Mouse (Mus musculus) MEL (cell line): ENCODE measurements around the gene Klf16. TPM values are rescaled to one million over a fixed set of nuclear protein-coding genes. Genes with fewer than 3 reads are reported as not detected.

Experiments
- DNase-seq: peaks from one replicate; pipeline ENCODE4 v3.0.0; 2011; ENCODE audit warnings: low read depth, low spot score
- H3K27ac ChIP-seq: 2 replicates; pipeline ENCODE4 v1.5.1; 2012; ENCODE audit warnings: low read depth, mild to moderate bottlenecking, control low read depth, low read length, moderate library complexity; ENCODE audit not compliant: control insufficient read depth
- H3K27me3 ChIP-seq, 2 experiments: fragments of 150-350 bp in 1 of 2; sonication (generic) in 1 of 2; 2 replicates each; pipeline ENCODE4 v1.6.1; 2012; ENCODE audit warnings: low read length in 2 of 2, mild to moderate bottlenecking in 2 of 2, improper control_type of control experiment in 1 of 2, moderate library complexity in 1 of 2; ENCODE audit not compliant: insufficient read depth in 2 of 2, control insufficient read depth in 1 of 2
- H3K36me3 ChIP-seq, 2 experiments: 2 replicates each; pipeline ENCODE4 v1.6.1; 2012 to 2014; ENCODE audit warnings: low read length in 2 of 2, improper control_type of control experiment in 1 of 2, inconsistent platforms in 1 of 2, mild to moderate bottlenecking in 1 of 2; ENCODE audit not compliant: insufficient read depth in 2 of 2, control insufficient read depth in 1 of 2
- H3K4me1 ChIP-seq, 2 experiments: fragments of 150-350 bp in 1 of 2; sonication (generic) in 1 of 2; 2 replicates each; pipeline ENCODE4 v1.6.1; 2012; ENCODE audit warnings: low read length in 2 of 2, improper control_type of control experiment in 1 of 2, mild to moderate bottlenecking in 1 of 2; ENCODE audit not compliant: insufficient read depth in 2 of 2, control insufficient read depth in 1 of 2
- H3K4me3 ChIP-seq, 2 experiments: fragments of 150-350 bp in 1 of 2; sonication (generic) in 1 of 2; 2 replicates each; pipeline ENCODE4 v1.5.1; 2012; ENCODE audit warnings: low read depth in 2 of 2, low read length in 2 of 2, mild to moderate bottlenecking in 2 of 2, moderate library complexity in 2 of 2, control low read depth in 1 of 2, improper control_type of control experiment in 1 of 2; ENCODE audit not compliant: control insufficient read depth in 1 of 2, insufficient read depth in 1 of 2
- H3K79me2 ChIP-seq: 2 replicates; pipeline ENCODE4 v1.6.1; 2012; ENCODE audit warnings: mild to moderate bottlenecking, low read length, moderate library complexity; ENCODE audit not compliant: control insufficient read depth, poor library complexity, insufficient read depth
- H3K9ac ChIP-seq: 2 replicates; pipeline ENCODE4 v1.6.1; 2012; ENCODE audit warnings: low read depth, mild to moderate bottlenecking, control low read depth, low read length, moderate library complexity; ENCODE audit not compliant: control insufficient read depth, poor library complexity, severe bottlenecking
- H3K9me3 ChIP-seq: fragments of 150-350 bp; sonication (generic); replicated peaks from 2 replicates; pipeline ENCODE4 v1.6.1; 2012; ENCODE audit warnings: mild to moderate bottlenecking, low read length, improper control_type of control experiment, moderate library complexity; ENCODE audit not compliant: insufficient read depth
- BHLHE40 ChIP-seq: IDR thresholded peaks from 2 replicates; pipeline ENCODE4 v1.6.1; 2012; ENCODE audit warnings: low read depth, mild to moderate bottlenecking, inconsistent platforms, low read length, improper control_type of control experiment, borderline replicate concordance
- CHD1 ChIP-seq: IDR thresholded peaks from 2 replicates; pipeline ENCODE4 v1.6.1; 2012; ENCODE audit warnings: low read depth, mild to moderate bottlenecking, inconsistent platforms, low read length, improper control_type of control experiment
- CTCF ChIP-seq, 3 experiments: IDR thresholded peaks in 2 of 3; conservative IDR thresholded peaks in 1 of 3; 2 replicates each; pipeline ENCODE4 v1.5.1; 2011 to 2012; ENCODE audit warnings: low read length in 3 of 3, low read depth in 2 of 3, mild to moderate bottlenecking in 2 of 3, improper control_type of control experiment in 1 of 3, inconsistent platforms in 1 of 3, mixed read lengths in 1 of 3, moderate library complexity in 1 of 3; ENCODE audit not compliant: control insufficient read depth in 1 of 3, insufficient read depth in 1 of 3, poor library complexity in 1 of 3, severe bottlenecking in 1 of 3
- ELF1 ChIP-seq: IDR thresholded peaks from 2 replicates; pipeline ENCODE4 v1.6.1; 2014; ENCODE audit warnings: low read depth, mild to moderate bottlenecking, inconsistent platforms, low read length, improper control_type of control experiment, moderate library complexity
- GABPA ChIP-seq: IDR thresholded peaks from 2 replicates; pipeline ENCODE4 v1.6.1; 2012; ENCODE audit warnings: low read depth, mild to moderate bottlenecking, inconsistent platforms, low read length, improper control_type of control experiment, moderate library complexity
- GATA1 ChIP-seq: IDR thresholded peaks from 2 replicates; pipeline ENCODE4 v1.6.1; 2011; ENCODE audit warnings: low read depth, low read length, improper control_type of control experiment
- HCFC1 ChIP-seq: IDR thresholded peaks from 2 replicates; pipeline ENCODE4 v1.6.1; 2012; ENCODE audit warnings: low read depth, mild to moderate bottlenecking, inconsistent platforms, low read length, improper control_type of control experiment, moderate library complexity
- KAT2A ChIP-seq: conservative IDR thresholded peaks from 2 replicates; pipeline ENCODE4 v1.6.1; 2012; ENCODE audit warnings: low read depth, low read length, improper control_type of control experiment, inconsistent platforms
- MAX ChIP-seq: IDR thresholded peaks from 2 replicates; pipeline ENCODE4 v1.6.1; 2011; ENCODE audit warnings: low read length, improper control_type of control experiment
- MEF2A ChIP-seq: IDR thresholded peaks from 2 replicates; pipeline ENCODE4 v1.6.1; 2014; ENCODE audit warnings: low read depth, mild to moderate bottlenecking, inconsistent platforms, low read length, improper control_type of control experiment; ENCODE audit not compliant: poor library complexity, insufficient replicate concordance, severe bottlenecking; ENCODE audit errors: extremely low read depth
- MXI1 ChIP-seq: IDR thresholded peaks from 2 replicates; pipeline ENCODE4 v1.6.1; 2011; ENCODE audit warnings: mild to moderate bottlenecking, low read depth, low read length, improper control_type of control experiment
- MYB ChIP-seq: IDR thresholded peaks from 2 replicates; pipeline ENCODE4 v1.6.1; 2011; ENCODE audit warnings: mild to moderate bottlenecking, low read depth, low read length, improper control_type of control experiment
- MYC ChIP-seq: IDR thresholded peaks from 2 replicates; pipeline ENCODE4 v1.6.1; 2011; ENCODE audit warnings: low read depth, mild to moderate bottlenecking, low read length, improper control_type of control experiment, moderate library complexity
- NELFE ChIP-seq: IDR thresholded peaks from 2 replicates; pipeline ENCODE4 v1.6.1; 2011; ENCODE audit warnings: low read depth, low read length, improper control_type of control experiment
- NRF1 ChIP-seq: IDR thresholded peaks from 2 replicates; pipeline ENCODE4 v1.6.1; 2014; ENCODE audit warnings: low read depth, mild to moderate bottlenecking, inconsistent platforms, low read length, improper control_type of control experiment, moderate library complexity; ENCODE audit not compliant: poor library complexity, insufficient read depth, severe bottlenecking
- POLR2AphosphoS5 ChIP-seq: IDR thresholded peaks from 2 replicates; pipeline ENCODE4 v1.6.1; 2012; ENCODE audit warnings: low read depth, borderline replicate concordance, mild to moderate bottlenecking, inconsistent platforms, low read length, moderate library complexity, mixed read lengths
- RAD21 ChIP-seq: IDR thresholded peaks from 2 replicates; pipeline ENCODE4 v1.6.1; 2011; ENCODE audit warnings: mild to moderate bottlenecking, low read depth, low read length, improper control_type of control experiment
- RCOR1 ChIP-seq: IDR thresholded peaks from 2 replicates; pipeline ENCODE4 v1.6.1; 2012; ENCODE audit warnings: low read depth, mild to moderate bottlenecking, inconsistent platforms, low read length, improper control_type of control experiment
- SIN3A ChIP-seq: IDR thresholded peaks from 2 replicates; pipeline ENCODE4 v1.6.1; 2012; ENCODE audit warnings: low read length, improper control_type of control experiment, inconsistent platforms
- TAL1 ChIP-seq: IDR thresholded peaks from 2 replicates; pipeline ENCODE4 v1.6.1; 2012; ENCODE audit warnings: mild to moderate bottlenecking, inconsistent platforms, low read length, moderate library complexity, mixed read lengths
- TBP ChIP-seq: IDR thresholded peaks from 2 replicates; pipeline ENCODE4 v1.8.0; 2011; ENCODE audit warnings: low read depth, low read length, improper control_type of control experiment
- USF1 ChIP-seq: IDR thresholded peaks from 2 replicates; pipeline ENCODE4 v1.6.1; 2014; ENCODE audit warnings: low read depth, mild to moderate bottlenecking, inconsistent platforms, low read length, improper control_type of control experiment, moderate library complexity
- ZKSCAN1 ChIP-seq: IDR thresholded peaks from 2 replicates; pipeline ENCODE4 v1.6.1; 2012; ENCODE audit warnings: low read depth, mild to moderate bottlenecking, inconsistent platforms, low read length, improper control_type of control experiment, moderate library complexity
- ZMIZ1 ChIP-seq: IDR thresholded peaks from 2 replicates; pipeline ENCODE4 v1.6.1; 2012; ENCODE audit warnings: low read depth, mild to moderate bottlenecking, inconsistent platforms, low read length, improper control_type of control experiment, moderate library complexity
- ZNF384 ChIP-seq: IDR thresholded peaks from 2 replicates; pipeline ENCODE4 v1.6.1; 2012; ENCODE audit warnings: low read depth, mild to moderate bottlenecking, inconsistent platforms, low read length, improper control_type of control experiment
- polyA plus RNA-seq, 2 experiments: library from polyadenylated mRNA; stranded (reverse) in 1 of 2; unstranded in 1 of 2; fragments of >175 nt in 1 of 2; fragments of >200 nt in 1 of 2; gene quantifications; 2 replicates each; pipeline versions ENCODE4 v1.2.1 to v1.2.4; 2012; ENCODE audit warnings: low replicate concordance in 2 of 2, low read depth in 1 of 2; ENCODE audit not compliant: insufficient read length in 2 of 2, insufficient read depth in 1 of 2, missing spikeins in 1 of 2
- total RNA-seq: library from RNA; depleted of rRNA; stranded (reverse); fragments of 300-350 nt; gene quantifications from 2 replicates; pipeline ENCODE4 v1.2.3, GENCODE M21; 2012

Klf16 gene
- total and polyA plus RNA-seq, 3 experiments = 37.1 to 51.1 TPM; not detected in 1

- Histone ChIP-seq H3K4me3 (no peak overlapping the region), H3K79me2 (peaks cover 1% of the 10 kb centered on the region; the same call in 1 of the 2 replicates), H3K9me3 (no peaks in the 10 kb centered on the region), H3K27ac (no peak overlapping the region), H3K27me3 (no peaks in the 10 kb centered on the region), H3K9ac (no peak overlapping the region)
- no peak for DNase-seq
- TF ChIP-seq NELFE (no peak), RAD21 (no peak), USF1 (no peak), HCFC1 (no peak), TBP (no peak), GABPA (no peak), MXI1 (no peak), ELF1 (no peak), MYB (no peak), GATA1 (no peak), TAL1 (no peak), MEF2A (no peak), ZMIZ1 (no peak)
- TF ChIP-seq, all 39 proteins: peak for 0
- no peaks in the 10 kb centered on the region; a peak in 1 of 4 replicates for H3K36me3 ChIP-seq
- H3K4me1 ChIP-seq = no peaks in the 10 kb centered on the region
These were observed 30.2 kb downstream of the Klf16 start for GRCm38 (mm10) chr10:80546945-80547344.

- Histone ChIP-seq H3K4me3 (no peak overlapping the region), H3K27ac (no peak overlapping the region), H3K79me2 (no peaks in the 10 kb centered on the region), H3K36me3 (no peaks in the 10 kb centered on the region; a peak in 1 of 4 replicates), H3K9ac (no peak overlapping the region), H3K27me3 (no peaks in the 10 kb centered on the region), H3K4me1 (no peaks in the 10 kb centered on the region), H3K9me3 (no peaks in the 10 kb centered on the region)
- TF ChIP-seq KAT2A = no peak
- no peak for TF ChIP-seq BHLHE40
- no peak for TF ChIP-seq RCOR1
- DNase-seq = no peak
These were observed 31.5 kb downstream of the Klf16 start for GRCm38 (mm10) chr10:80545590-80545989.

GRCm38 (mm10) chr10:80543873-80544272 lies 33.2 kb downstream of the Klf16 start:
- no peaks in the 10 kb centered on the region for H3K27me3 ChIP-seq
- TF ChIP-seq POLR2AphosphoS5 = no peak
- TF ChIP-seq CTCF (IDR thresholded peaks at IDR 0.05 in 2 of 3, conservative IDR thresholded peaks at IDR 0.05 in 1 of 3; ENCODE audit: control insufficient read depth in 1 of 3, insufficient read depth in 1 of 3, low read depth in 2 of 3, low read length in 3 of 3, poor library complexity in 1 of 3, severe bottlenecking in 1 of 3) = no peak
- no peak for TF ChIP-seq ZKSCAN1
- TF ChIP-seq GABPA = no peak
- no peak for TF ChIP-seq GATA1
- TF ChIP-seq TAL1 = no peak
- no peak for TF ChIP-seq SIN3A
- no peak for TF ChIP-seq MEF2A
- no peak for TF ChIP-seq RAD21
- no peak for TF ChIP-seq MAX
- no peak for TF ChIP-seq NRF1
- no peak for TF ChIP-seq CHD1
- TF ChIP-seq ZNF384 = no peak
- no peak for TF ChIP-seq MYC
- no peak for TF ChIP-seq HCFC1
- TF ChIP-seq MXI1 = no peak
- H3K9ac ChIP-seq = no peak overlapping the region
- H3K4me3 ChIP-seq = no peak overlapping the region
- peaks cover 0 to 10% of the 10 kb centered on the region in 2 experiments; a peak in 2 of 4 replicates for H3K4me1 ChIP-seq
- H3K36me3 ChIP-seq = no peaks in the 10 kb centered on the region; a peak in 1 of 4 replicates
- no peaks in the 10 kb centered on the region for H3K9me3 ChIP-seq
- DNase-seq = no peak
- H3K79me2 ChIP-seq = no peaks in the 10 kb centered on the region
- no peak overlapping the region for H3K27ac ChIP-seq
